Mouse (Mus musculus): ENCODE data around the gene Ddr2.

- TF ChIP-seq POLR2A (IDR thresholded peaks at IDR 0.05; ENCODE audit: borderline replicate concordance, control insufficient read depth, low read depth, low read length) = no peak
- TF ChIP-seq CTCF (IDR thresholded peaks at IDR 0.05; ENCODE audit: control insufficient read depth, insufficient read depth, low read length) = no peak
These were observed 178.9 kb downstream of the Ddr2 start for GRCm38 (mm10) chr1:169931698-169932097.
